Mouse (Mus musculus) macrophage (primary cell): ENCODE measurements around the gene Srbd1. TPM values are rescaled to one million over a fixed set of nuclear protein-coding genes. Genes with fewer than 3 reads are reported as not detected.

Source experiments
- H3K27ac ChIP-seq: fragments of 350-480 bp; formaldehyde crosslinking; 2 replicates; pipeline ENCODE4 v1.9.0; 2021
- H3K36me3 ChIP-seq: fragments of 350-480 bp; formaldehyde crosslinking; 2 replicates; pipeline ENCODE4 v1.9.0; 2021; ENCODE audit errors: inconsistent target
- H3K4me3 ChIP-seq: fragments of 350-480 bp; formaldehyde crosslinking; 2 replicates; pipeline ENCODE4 v1.9.0; 2021; ENCODE audit errors: inconsistent target
- H3K79me2 ChIP-seq: fragments of 350-480 bp; formaldehyde crosslinking; 2 replicates; pipeline ENCODE4 v1.9.0; 2021; ENCODE audit errors: inconsistent target
- WGBS: methylation state at CpG from one replicate; pipeline ENCODE4 v1.1.7; 2026; ENCODE audit warnings: inconsistent platforms; ENCODE audit not compliant: missing documents; 5-methylcytosine and 5-hydroxymethylcytosine counted together
- polyA plus RNA-seq: library from polyadenylated mRNA; stranded (reverse); fragments of 250-400 nt; gene quantifications from 3 replicates; pipeline ENCODE4 v1.2.4, GENCODE M21; 2018; ENCODE audit warnings: inconsistent platforms

The Srbd1 gene
- polyA plus RNA-seq, 1 experiment from 2014 or later, result 18.6 TPM

GRCm38 (mm10) chr17:86093124-86093523 is 51.9 kb downstream of the Srbd1 start:
- no peak overlapping the region for H3K27ac ChIP-seq
- H3K36me3 ChIP-seq, result no peaks in the 10 kb centered on the region
- no peak overlapping the region for H3K4me3 ChIP-seq
- H3K79me2 ChIP-seq, result no peaks in the 10 kb centered on the region
- 100% methylated on average over 1 of the region's 1 CpGs for WGBS

GRCm38 (mm10) chr17:86091631-86092030 is 53.3 kb downstream of the Srbd1 start:
- WGBS, result 100% methylated on average over 1 of the region's 1 CpGs
- Histone ChIP-seq H3K36me3 (no peaks in the 10 kb centered on the region), H3K79me2 (no peaks in the 10 kb centered on the region), H3K27ac (no peak overlapping the region), H3K4me3 (no peak overlapping the region)

- Histone ChIP-seq H3K36me3 (no peaks in the 10 kb centered on the region), H3K79me2 (no peaks in the 10 kb centered on the region), H3K27ac (no peak overlapping the region), H3K4me3 (no peak overlapping the region)
- 92% methylated on average over 9 of the region's 9 CpGs for WGBS
Measured at GRCm38 (mm10) chr17:86089893-86090588, 54.9 kb downstream of the Srbd1 start.

- Histone ChIP-seq H3K4me3 (no peak overlapping the region), H3K79me2 (no peaks in the 10 kb centered on the region), H3K36me3 (no peaks in the 10 kb centered on the region), H3K27ac (no peak overlapping the region)
- WGBS, result 98% methylated on average over 9 of the region's 9 CpGs
Measured at GRCm38 (mm10) chr17:86087922-86088321, 57.1 kb downstream of the Srbd1 start.

- no peak overlapping the region for H3K4me3 ChIP-seq
- H3K27ac ChIP-seq, result no peak overlapping the region
- H3K36me3 ChIP-seq, result no peaks in the 10 kb centered on the region
- no peaks in the 10 kb centered on the region for H3K79me2 ChIP-seq
- 100% methylated on average over 4 of the region's 4 CpGs for WGBS
Measured at GRCm38 (mm10) chr17:86086191-86086590, 58.8 kb downstream of the Srbd1 start.

- no peaks in the 10 kb centered on the region for H3K79me2 ChIP-seq
- H3K36me3 ChIP-seq, result no peaks in the 10 kb centered on the region
- no peak overlapping the region for H3K27ac ChIP-seq
- 79% methylated on average over 6 of the region's 7 CpGs for WGBS
- H3K4me3 ChIP-seq, result no peak overlapping the region
Measured at GRCm38 (mm10) chr17:86083207-86083606, 61.8 kb downstream of the Srbd1 start.

GRCm38 (mm10) chr17:86078060-86078459 is 66.9 kb downstream of the Srbd1 start:
- Histone ChIP-seq H3K79me2 (no peaks in the 10 kb centered on the region), H3K36me3 (no peaks in the 10 kb centered on the region), H3K27ac (no peak overlapping the region), H3K4me3 (no peak overlapping the region)
- 26% methylated on average over 11 of the region's 11 CpGs for WGBS

GRCm38 (mm10) chr17:86067444-86067843 is 77.5 kb downstream of the Srbd1 start:
- 98% methylated on average over 3 of the region's 3 CpGs for WGBS
- no peak overlapping the region for H3K4me3 ChIP-seq
- no peaks in the 10 kb centered on the region for H3K79me2 ChIP-seq
- no peaks in the 10 kb centered on the region for H3K36me3 ChIP-seq
- no peak overlapping the region for H3K27ac ChIP-seq

GRCm38 (mm10) chr17:86065833-86066232 is 79.1 kb downstream of the Srbd1 start:
- WGBS, result 96% methylated on average over 6 of the region's 7 CpGs
- no peaks in the 10 kb centered on the region for H3K79me2 ChIP-seq
- H3K36me3 ChIP-seq, result no peaks in the 10 kb centered on the region
- H3K27ac ChIP-seq, result no peak overlapping the region
- no peak overlapping the region for H3K4me3 ChIP-seq

GRCm38 (mm10) chr17:86063461-86063860 is 81.5 kb downstream of the Srbd1 start:
- no peak overlapping the region for H3K27ac ChIP-seq
- H3K79me2 ChIP-seq, result no peaks in the 10 kb centered on the region
- H3K36me3 ChIP-seq, result no peaks in the 10 kb centered on the region
- no peak overlapping the region for H3K4me3 ChIP-seq
- WGBS, result 49% methylated on average over 5 of the region's 5 CpGs

GRCm38 (mm10) chr17:86060911-86061310 is 84.1 kb downstream of the Srbd1 start:
- H3K79me2 ChIP-seq, result no peaks in the 10 kb centered on the region
- 57% methylated on average over 5 of the region's 5 CpGs for WGBS
- H3K36me3 ChIP-seq, result no peaks in the 10 kb centered on the region
- no peak overlapping the region for H3K27ac ChIP-seq
- H3K4me3 ChIP-seq, result no peak overlapping the region

- Histone ChIP-seq H3K36me3 (no peaks in the 10 kb centered on the region), H3K27ac (no peak overlapping the region), H3K4me3 (no peak overlapping the region), H3K79me2 (no peaks in the 10 kb centered on the region)
- WGBS, result 87% methylated on average over 13 of the region's 13 CpGs
Measured at GRCm38 (mm10) chr17:86040221-86040984, 104.6 kb downstream of the Srbd1 start.

- Histone ChIP-seq H3K79me2 (no peaks in the 10 kb centered on the region), H3K4me3 (no peak overlapping the region), H3K36me3 (no peaks in the 10 kb centered on the region), H3K27ac (no peak overlapping the region)
- WGBS, result 100% methylated on average over 3 of the region's 3 CpGs
Measured at GRCm38 (mm10) chr17:86039741-86040140, 105.2 kb downstream of the Srbd1 start.

GRCm38 (mm10) chr17:86038211-86038648 is 106.7 kb downstream of the Srbd1 start:
- Histone ChIP-seq H3K4me3 (no peak overlapping the region), H3K27ac (no peak overlapping the region), H3K79me2 (no peaks in the 10 kb centered on the region), H3K36me3 (no peaks in the 10 kb centered on the region)
- 88% methylated on average over 13 of the region's 13 CpGs for WGBS

- Histone ChIP-seq H3K36me3 (no peaks in the 10 kb centered on the region), H3K79me2 (no peaks in the 10 kb centered on the region), H3K27ac (no peak overlapping the region), H3K4me3 (no peak overlapping the region)
- WGBS, result 90% methylated on average over 3 of the region's 3 CpGs
Measured at GRCm38 (mm10) chr17:86035576-86035975, 109.4 kb downstream of the Srbd1 start.
